Mouse (Mus musculus): Measurements from ENCODE around the gene Dpp8.
"Not testable (repeated sequence)": the region's sequence is repeated elsewhere in the genome, so short reads cannot be mapped to it uniquely, and the experiment has no call there.

Gene Dpp8

GRCm38 (mm10) chr9:65022580-65023135 is 9.6 kb upstream of the Dpp8 start:
- no peak for DNase-seq

DNA sequence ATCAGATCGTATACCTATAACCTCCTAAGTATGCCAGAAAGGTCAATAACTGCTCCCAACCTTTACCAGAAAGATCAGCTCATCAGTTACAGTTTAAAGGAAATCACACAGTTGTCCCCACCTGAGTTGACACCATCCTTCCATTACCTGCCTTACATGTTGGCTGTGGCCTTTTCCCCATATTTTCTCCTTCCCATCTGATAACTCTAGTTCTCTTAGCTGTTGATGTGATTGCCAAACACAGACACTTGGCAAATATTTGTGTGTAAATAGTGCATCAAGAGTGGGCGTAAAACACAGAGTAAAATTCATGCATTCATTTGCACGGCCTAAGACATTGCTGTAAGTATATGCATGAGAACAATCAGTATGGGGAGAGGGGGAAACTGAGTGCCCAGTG is 8.8 kb upstream of the Dpp8 start:
- no peak for DNase-seq

DNA sequence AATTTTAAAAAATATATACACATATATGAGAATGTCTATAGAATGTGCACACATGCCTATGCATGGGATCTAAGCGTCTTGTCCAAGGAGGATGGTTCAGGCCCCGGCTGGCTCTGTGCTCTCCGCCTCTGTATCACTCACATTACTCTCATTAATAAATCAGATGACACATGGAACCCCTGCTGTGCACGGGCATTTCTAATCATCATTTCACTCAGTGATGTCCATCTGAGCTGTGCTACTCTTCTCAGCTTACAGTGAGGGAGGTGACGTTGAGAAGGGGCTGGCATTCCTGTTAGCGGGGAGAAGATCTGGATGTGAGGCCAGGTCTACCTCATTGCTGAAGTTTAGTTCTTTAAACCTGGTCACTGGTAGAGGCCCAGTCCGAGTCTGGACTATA is 5.0 kb upstream of the Dpp8 start:
- no peak for DNase-seq

DNA sequence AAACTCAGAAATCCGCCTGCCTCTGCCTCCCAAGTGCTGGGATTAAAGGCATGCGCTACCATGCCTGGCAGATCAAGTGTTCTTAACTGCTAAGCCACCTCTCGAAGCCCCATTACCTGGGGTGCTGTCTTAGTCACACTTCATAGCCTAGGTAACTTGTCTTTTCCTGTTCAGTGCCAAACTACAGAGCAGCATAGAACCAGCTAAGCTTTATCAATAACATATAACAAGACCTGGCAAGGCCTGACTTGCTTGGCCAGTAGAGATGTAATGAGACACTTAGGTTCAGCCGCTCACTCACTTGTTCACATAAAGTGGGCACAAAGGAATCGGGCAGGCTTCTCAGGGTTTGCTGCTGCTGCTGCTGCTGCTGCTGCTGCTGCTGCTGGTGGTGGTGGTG is 3.9 kb upstream of the Dpp8 start:
- DNase-seq = no peak

DNA sequence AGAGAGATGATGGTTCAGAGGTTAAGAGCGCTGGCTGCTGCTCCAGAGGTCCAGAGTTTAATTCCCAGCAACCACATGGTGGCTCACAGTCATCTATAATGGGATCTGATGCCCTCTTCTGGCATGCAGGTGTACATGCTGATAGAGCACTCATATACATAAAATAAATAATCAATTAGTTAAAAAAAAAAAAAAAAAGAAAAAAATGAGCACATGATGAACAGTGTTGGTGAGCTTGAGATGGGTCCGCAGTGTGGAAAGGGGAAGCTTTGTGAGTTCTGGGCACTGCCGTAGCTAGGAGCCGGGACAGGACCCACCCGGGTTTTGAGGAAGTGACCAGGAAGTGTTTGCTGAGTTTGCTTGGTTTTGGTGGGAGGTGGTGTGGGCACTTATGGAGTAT is 859 bp upstream of the Dpp8 start:
- not testable (repeated sequence) for DNase-seq

DNA sequence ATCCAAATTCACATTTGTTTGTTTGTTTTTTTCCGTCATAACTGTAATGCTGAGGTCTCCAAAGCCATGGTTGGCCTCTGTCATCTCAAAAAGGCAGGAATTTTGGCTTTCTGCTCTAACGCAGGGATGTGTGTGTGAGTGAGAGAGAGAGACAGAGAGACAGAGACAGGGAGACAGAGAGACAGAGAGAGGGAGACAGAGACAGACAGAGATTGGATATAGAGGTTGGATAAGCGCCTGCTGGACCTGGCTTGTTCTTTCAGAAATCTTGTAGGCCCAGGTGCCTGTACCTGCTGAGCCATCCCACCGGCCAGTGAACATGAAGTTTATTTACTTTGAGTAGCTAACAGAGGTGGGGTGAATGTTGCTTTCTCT is 333 bp upstream of the Dpp8 start:
- no peak for DNase-seq

- no peak for DNase-seq
These were observed 4.2 kb downstream of the Dpp8 start for GRCm38 (mm10) chr9:65036456-65036855.

- DNase-seq = no peak
These were observed 4.6 kb downstream of the Dpp8 start for GRCm38 (mm10) chr9:65036861-65037260.

DNA sequence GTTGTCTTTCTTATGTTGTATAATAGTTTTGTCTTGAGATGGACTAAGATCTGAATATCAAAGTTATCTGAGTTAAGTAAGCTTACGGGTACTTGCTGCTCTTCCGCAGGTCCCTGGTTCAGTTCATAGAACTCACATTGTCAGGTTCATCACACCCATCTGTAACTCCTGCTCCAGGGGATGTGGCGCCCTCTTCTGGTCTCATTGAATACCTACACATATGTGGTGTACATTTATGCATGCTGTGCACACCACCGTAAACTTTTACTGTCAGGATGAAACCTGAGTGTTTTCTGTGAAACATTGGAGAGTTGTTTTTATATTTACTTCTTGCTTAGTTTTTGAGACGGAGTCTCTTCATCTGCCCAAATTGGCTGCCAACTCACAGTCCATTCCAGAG is 9.2 kb downstream of the Dpp8 start:
- DNase-seq = no peak

DNA sequence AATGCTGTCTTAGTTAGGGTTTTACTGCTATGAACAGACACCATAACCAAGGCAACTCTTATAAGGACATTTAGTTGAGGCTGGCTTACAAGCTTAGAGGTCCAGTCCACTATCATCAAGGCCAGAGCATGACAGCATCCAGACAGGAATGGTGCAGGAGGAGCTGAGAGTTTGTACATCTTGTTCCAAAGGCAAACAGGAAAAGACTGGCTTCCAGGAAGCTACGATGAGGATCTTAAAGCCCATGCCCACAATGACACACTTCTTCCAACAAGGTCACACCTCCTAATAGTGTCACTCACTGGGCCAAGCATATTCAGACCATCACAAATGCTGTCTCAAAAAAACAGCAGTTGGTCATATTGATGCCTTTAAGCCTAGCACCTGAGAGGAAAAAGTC is 14.8 kb downstream of the Dpp8 start:
- DNase-seq = no peak

DNA sequence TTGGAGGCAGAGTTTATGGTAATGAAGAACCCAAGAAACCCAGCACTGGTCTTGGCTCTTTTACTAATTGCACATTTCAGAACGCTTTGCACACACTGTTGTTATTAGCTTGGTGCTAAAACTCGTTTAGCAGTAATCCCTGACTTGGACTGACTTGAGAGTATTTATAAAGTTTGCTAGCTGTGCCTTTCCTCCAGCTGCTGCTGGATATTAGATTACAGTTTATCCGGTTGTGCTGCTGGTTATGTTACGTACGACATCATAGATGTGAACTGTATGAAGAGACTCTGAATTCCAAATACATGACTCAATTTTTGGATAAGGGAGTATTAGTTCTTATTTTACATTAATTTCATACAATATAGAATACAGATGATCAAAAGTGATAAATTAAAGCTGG is 17.2 kb downstream of the Dpp8 start:
- no peak for DNase-seq

GRCm38 (mm10) chr9:65050981-65051380 is 18.8 kb downstream of the Dpp8 start:
- DNase-seq = no peak

- no peak for DNase-seq
These were observed 32.0 kb downstream of the Dpp8 start for GRCm38 (mm10) chr9:65064251-65064650.

DNA sequence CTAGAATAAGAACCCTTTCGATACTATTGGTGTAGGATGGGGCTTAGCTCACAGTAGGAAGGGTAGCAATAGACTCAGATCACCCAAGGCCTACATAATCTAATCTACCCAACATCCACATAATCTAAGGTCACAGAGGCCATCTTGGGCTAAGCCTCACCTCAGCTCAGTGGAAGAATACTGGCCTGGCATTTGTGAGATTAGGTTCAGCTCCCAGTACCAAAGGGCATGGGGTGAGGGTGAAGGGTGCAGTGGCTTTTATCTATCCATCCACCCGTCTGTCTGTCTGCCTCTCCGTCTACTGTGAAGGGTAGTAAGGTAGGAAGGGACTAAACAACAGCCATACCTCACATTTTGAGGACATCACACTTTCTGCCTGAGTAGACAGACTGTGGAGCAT is 38.4 kb downstream of the Dpp8 start:
- no peak for DNase-seq

DNA sequence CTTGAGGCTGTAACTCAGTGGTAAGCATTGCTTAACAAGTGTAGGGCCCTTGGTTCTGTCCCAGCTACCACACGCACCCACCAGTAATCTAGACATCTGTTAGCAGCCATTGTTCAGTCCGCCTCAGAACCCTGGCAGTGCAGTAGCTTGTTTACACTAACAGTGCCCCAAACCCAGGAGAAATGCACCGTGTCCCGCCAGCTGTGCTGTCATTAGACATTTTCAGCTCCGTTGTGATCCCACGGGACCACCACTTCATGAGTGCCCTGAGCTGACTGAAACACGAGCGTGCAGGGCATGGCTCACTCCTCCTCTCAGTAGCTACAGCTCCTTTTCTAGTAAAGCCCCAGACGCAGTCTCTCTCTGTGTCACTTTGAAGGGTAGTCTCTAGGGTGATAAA is 41.3 kb downstream of the Dpp8 start:
- DNase-seq = no peak

DNA sequence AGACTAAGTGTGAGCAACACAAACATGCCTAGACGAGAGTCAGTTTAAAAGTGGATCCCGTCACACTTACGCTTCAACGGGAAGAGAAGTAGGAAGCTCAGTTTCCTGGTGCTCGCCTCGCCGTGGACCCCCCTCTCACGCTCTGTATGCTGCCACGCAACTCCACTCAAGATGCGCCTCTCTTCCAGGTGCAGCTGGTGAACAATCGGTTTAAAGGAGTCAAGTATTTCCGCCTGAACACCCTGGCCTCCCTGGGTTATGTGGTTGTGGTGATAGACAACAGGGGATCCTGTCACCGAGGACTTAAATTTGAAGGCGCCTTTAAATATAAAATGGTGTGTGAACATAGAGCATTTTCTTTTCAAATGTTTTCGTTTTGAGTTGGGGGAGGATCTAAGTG is 42.0 kb downstream of the Dpp8 start:
- DNase-seq = no peak

DNA sequence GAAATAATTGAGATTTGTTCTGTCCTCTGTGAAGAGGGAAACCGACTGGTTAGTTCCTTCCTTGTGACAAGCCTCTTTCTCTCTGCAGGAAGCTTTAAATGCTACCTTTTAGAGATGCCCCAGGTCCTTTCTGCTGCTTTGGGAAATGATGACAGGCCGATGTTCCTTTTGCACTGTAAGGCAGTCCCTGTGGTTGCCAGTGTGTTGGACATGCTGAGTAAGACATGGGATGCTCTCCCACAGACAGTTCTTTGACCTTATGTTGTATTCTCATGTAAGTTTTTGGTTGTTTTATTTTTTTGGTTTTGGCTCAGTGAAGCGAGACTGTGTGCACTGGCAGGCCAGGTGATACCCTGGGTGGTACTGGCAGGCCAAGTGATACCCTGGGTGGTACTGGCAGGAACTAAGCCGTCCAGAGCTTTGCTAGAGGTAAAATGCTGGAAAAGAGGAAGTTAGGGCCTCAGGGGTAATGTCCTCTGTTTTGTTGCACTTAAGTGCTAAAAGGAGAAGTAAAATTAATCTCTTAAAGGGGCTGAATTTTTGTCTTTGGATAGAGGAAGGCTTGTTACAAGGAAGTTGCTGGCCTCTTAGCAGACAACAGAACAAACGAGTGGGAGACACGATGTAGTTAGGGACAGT is 42.8 kb downstream of the Dpp8 start:
- DNase-seq = no peak

DNA sequence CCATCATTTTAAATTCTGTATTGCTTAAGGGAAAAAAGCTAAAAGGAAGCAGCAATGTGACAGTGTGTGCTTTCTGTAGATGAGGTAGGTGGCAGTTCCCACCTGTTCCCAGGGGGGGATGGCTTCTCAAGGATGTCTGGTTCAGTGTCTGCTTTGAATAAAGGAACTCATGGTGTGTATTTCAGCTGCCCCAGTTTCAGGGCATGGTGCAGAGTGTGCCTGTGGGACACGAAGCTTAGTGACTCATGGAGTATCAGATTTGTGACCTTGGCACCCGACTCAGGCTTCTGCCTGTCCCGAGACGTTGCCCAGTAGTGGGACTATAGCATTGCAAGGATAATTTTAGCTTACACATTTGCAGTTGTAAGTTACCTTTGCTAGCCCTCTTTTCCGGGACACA is 45.3 kb downstream of the Dpp8 start:
- no peak for DNase-seq

GRCm38 (mm10) chr9:65080141-65080540 is 47.9 kb downstream of the Dpp8 start:
- DNase-seq = not testable (repeated sequence)

GRCm38 (mm10) chr9:65083075-65083765 is 51.0 kb downstream of the Dpp8 start:
- no peak for DNase-seq

GRCm38 (mm10) chr9:65084198-65084807 is 52.1 kb downstream of the Dpp8 start:
- DNase-seq = no peak

GRCm38 (mm10) chr9:65085270-65085669 is 53.1 kb downstream of the Dpp8 start:
- DNase-seq = no peak

- no peak for DNase-seq
These were observed 54.6 kb downstream of the Dpp8 start for GRCm38 (mm10) chr9:65086801-65087200.

- DNase-seq = peak; percentile 25 to 33
These were observed 55.3 kb downstream of the Dpp8 start for GRCm38 (mm10) chr9:65087490-65087889.
